Mouse (Mus musculus): ENCODE measurements around the gene Zmynd19. TPM values are rescaled to one million over a fixed set of nuclear protein-coding genes. Genes with fewer than 3 reads are reported as not detected.
A peak's percentile ranks its signal among the peaks of the same experiment; 100 is the strongest.

Zmynd19 gene
- 5.0 and 7.3 TPM in 2 replicates for polyA plus RNA-seq (2015; fragmentation: Nextera tagmentation; extraction: Ambion mirVana)

DNA sequence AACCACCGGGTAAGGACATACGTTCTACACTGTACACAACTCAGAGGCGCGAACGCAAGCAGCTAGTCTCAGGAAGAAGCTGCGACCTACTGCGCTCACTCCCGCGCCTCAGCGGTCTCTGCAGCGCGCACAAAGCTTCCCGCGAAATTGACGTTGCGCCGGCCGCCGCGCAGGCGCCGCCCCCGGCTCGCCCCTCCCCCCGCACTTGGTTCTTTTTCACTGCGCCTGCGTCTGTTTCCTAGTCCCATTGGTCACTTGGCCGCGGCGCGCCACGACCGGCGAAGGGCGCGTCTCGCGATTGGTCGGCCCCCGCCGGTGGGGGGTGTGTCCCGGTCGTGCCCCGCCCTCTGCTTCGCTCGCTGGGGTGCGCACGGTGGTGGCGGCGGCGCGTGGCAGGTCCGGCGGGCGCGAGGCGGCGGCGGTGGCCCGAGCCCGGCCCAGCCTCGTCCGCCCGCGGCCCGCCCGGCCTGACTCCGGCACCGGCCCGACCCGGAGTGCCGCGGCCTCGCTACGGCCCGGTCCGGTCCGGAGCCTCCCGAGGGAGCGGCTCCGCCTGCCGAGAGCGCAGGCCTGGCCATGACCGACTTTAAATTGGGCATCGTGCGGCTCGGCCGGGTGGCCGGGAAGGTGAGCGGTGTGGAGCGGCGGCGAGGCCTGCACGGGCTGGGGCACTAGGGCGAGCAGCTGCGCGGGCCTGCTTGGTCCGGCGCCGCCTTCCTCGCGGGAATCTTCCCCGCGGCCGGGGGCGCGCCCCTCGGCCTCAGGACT, at the start of gene Zmynd19:
Zmynd19 (plus strand) TSS at position 372 of the 768 bp plus-strand sequence.
- H3K4me2 ChIP-seq (replicated peaks; ENCODE audit: low read depth, low read length) = peak within 1 kb of the TSS; percentile 99
- H3K27ac ChIP-seq (ENCODE audit: low read length) = peak within 1 kb of the TSS; percentile 62
- H3K9me3 ChIP-seq (ENCODE audit: low read length) = no peaks in the 10 kb centered on the region
- WGBS = 1% methylated on average over 74 of the region's 108 CpGs
- DNase-seq (ENCODE audit: low spot score) = peak; percentile 98
- no peaks in the 10 kb centered on the region for H3K27me3 ChIP-seq (replicated peaks; ENCODE audit: insufficient read depth, low read length)
- H3K9ac ChIP-seq (replicated peaks; ENCODE audit: low read depth) = peak within 1 kb of the TSS; percentile 59
- H3K4me3 ChIP-seq (ENCODE audit: low read depth, low read length) = peak within 1 kb of the TSS; percentile 82
- TF ChIP-seq CTCF (IDR thresholded peaks at IDR 0.05) (no peak), EP300 (IDR thresholded peaks at IDR 0.05) (no peak)
- 0 out of 2 replicates have a peak, but pooled peaks cover 9% of the 10 kb centered on the region for H3K36me3 ChIP-seq (ENCODE audit: insufficient read depth, low read length)
- H3K4me1 ChIP-seq (ENCODE audit: insufficient read depth, low read depth, low read length) = peaks cover 4% of the 10 kb centered on the region
- peak; percentile 100 for ATAC-seq

- no peaks in the 10 kb centered on the region for H3K27me3 ChIP-seq (replicated peaks; ENCODE audit: insufficient read depth, low read length)
- no peak for DNase-seq (ENCODE audit: low spot score)
These were observed 48.5 kb upstream of the Zmynd19 start for GRCm38 (mm10) chr2:24901055-24901454.

DNA sequence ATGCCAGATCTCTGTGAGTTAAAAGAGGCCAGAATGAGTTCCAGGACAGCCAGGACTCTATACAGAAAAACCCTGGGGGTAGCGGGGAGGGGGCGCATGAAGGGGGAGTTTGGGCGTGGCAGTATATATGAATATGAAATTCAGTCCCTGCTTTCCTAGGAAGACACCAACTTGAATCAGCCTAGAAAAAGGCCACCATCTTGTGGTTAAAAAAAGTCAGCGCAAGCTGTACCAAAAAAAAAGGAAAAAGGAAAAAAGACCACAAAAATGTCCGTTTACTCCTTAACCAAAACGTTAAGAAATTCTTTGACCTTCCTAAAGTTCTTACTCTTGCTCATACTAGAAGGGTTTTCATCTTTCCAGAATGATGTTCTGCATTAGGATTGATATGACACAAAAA, 46.6 kb upstream of the Zmynd19 start:
- WGBS = 80% methylated on average over 6 of the region's 6 CpGs
- no peak for TF ChIP-seq EP300 (IDR thresholded peaks at IDR 0.05)
- no peak; the same call in 1 of the 2 replicates for TF ChIP-seq CTCF (IDR thresholded peaks at IDR 0.05)
- Histone ChIP-seq H3K4me3 (ENCODE audit: low read depth, low read length) (no peak overlapping the region), H3K4me2 (replicated peaks; ENCODE audit: low read depth, low read length) (no peak overlapping the region), H3K9me3 (ENCODE audit: low read length) (no peaks in the 10 kb centered on the region), H3K4me1 (ENCODE audit: insufficient read depth, low read depth, low read length) (no peaks in the 10 kb centered on the region; the same call in 1 of the 2 replicates), H3K9ac (replicated peaks; ENCODE audit: low read depth) (no peak overlapping the region), H3K36me3 (ENCODE audit: insufficient read depth, low read length) (peaks cover 3% of the 10 kb centered on the region; the same call in 1 of the 2 replicates), H3K27ac (ENCODE audit: low read length) (no peak overlapping the region), H3K27me3 (replicated peaks; ENCODE audit: insufficient read depth, low read length) (no peaks in the 10 kb centered on the region)
- ATAC-seq (no peak), DNase-seq (ENCODE audit: low spot score) (no peak)

More at GRCm38 (mm10) chr2:24901055-24901454, 48.5 kb upstream of the Zmynd19 start:
- no peak for ATAC-seq
- Histone ChIP-seq H3K9me3 (ENCODE audit: low read length) (no peaks in the 10 kb centered on the region), H3K4me1 (ENCODE audit: insufficient read depth, low read depth, low read length) (no peaks in the 10 kb centered on the region; the same call in 1 of the 2 replicates), H3K9ac (replicated peaks; ENCODE audit: low read depth) (no peak overlapping the region), H3K4me2 (replicated peaks; ENCODE audit: low read depth, low read length) (no peak overlapping the region), H3K4me3 (ENCODE audit: low read depth, low read length) (no peak overlapping the region), H3K36me3 (ENCODE audit: insufficient read depth, low read length) (peaks cover 3% of the 10 kb centered on the region; the same call in 1 of the 2 replicates), H3K27ac (ENCODE audit: low read length) (no peak overlapping the region)
- TF ChIP-seq EP300 (IDR thresholded peaks at IDR 0.05) (no peak), CTCF (IDR thresholded peaks at IDR 0.05) (no peak)
- WGBS = 44% methylated on average over 5 of the region's 5 CpGs

- ATAC-seq (no peak), DNase-seq (ENCODE audit: low spot score) (no peak)
- no peaks in the 10 kb centered on the region; the same call in 1 of the 2 replicates for H3K4me1 ChIP-seq (ENCODE audit: insufficient read depth, low read depth, low read length)
- TF ChIP-seq EP300 (IDR thresholded peaks at IDR 0.05) (no peak), CTCF (IDR thresholded peaks at IDR 0.05) (no peak)
- no peak overlapping the region for H3K9ac ChIP-seq (replicated peaks; ENCODE audit: low read depth)
- H3K9me3 ChIP-seq (ENCODE audit: low read length) = no peaks in the 10 kb centered on the region
- H3K4me3 ChIP-seq (ENCODE audit: low read depth, low read length) = no peak overlapping the region
- H3K27me3 ChIP-seq (replicated peaks; ENCODE audit: insufficient read depth, low read length) = no peaks in the 10 kb centered on the region
- WGBS = 74% methylated on average over 11 of the region's 11 CpGs
- H3K36me3 ChIP-seq (ENCODE audit: insufficient read depth, low read length) = no peaks in the 10 kb centered on the region
- no peak overlapping the region for H3K27ac ChIP-seq (ENCODE audit: low read length)
- no peak overlapping the region for H3K4me2 ChIP-seq (replicated peaks; ENCODE audit: low read depth, low read length)
These were observed 44.6 kb upstream of the Zmynd19 start for GRCm38 (mm10) chr2:24904823-24905652.

GRCm38 (mm10) chr2:24905653-24906155, 43.9 kb upstream of the Zmynd19 start:
- Histone ChIP-seq H3K27ac (ENCODE audit: low read length) (peak overlapping the region; percentile 14; the same call in 1 of the 2 replicates), H3K4me1 (ENCODE audit: insufficient read depth, low read depth, low read length) (no peaks in the 10 kb centered on the region; the same call in 1 of the 2 replicates), H3K4me3 (ENCODE audit: low read depth, low read length) (no peak overlapping the region), H3K9me3 (ENCODE audit: low read length) (no peaks in the 10 kb centered on the region), H3K27me3 (replicated peaks; ENCODE audit: insufficient read depth, low read length) (no peaks in the 10 kb centered on the region), H3K4me2 (replicated peaks; ENCODE audit: low read depth, low read length) (no peak overlapping the region), H3K9ac (replicated peaks; ENCODE audit: low read depth) (no peak overlapping the region), H3K36me3 (ENCODE audit: insufficient read depth, low read length) (no peaks in the 10 kb centered on the region)
- WGBS = 20% methylated on average over 2 of the region's 2 CpGs
- ATAC-seq = no peak
- TF ChIP-seq CTCF (IDR thresholded peaks at IDR 0.05) = no peak
- no peak for TF ChIP-seq EP300 (IDR thresholded peaks at IDR 0.05)
- no peak for DNase-seq (ENCODE audit: low spot score)

- H3K27me3 ChIP-seq (replicated peaks; ENCODE audit: insufficient read depth, low read length) = no peaks in the 10 kb centered on the region
- no peak overlapping the region for H3K27ac ChIP-seq (ENCODE audit: low read length)
- ATAC-seq (no peak), DNase-seq (ENCODE audit: low spot score) (no peak)
- H3K9ac ChIP-seq (replicated peaks; ENCODE audit: low read depth) = no peak overlapping the region
- TF ChIP-seq EP300 (IDR thresholded peaks at IDR 0.05) (no peak), CTCF (IDR thresholded peaks at IDR 0.05) (no peak)
- H3K36me3 ChIP-seq (ENCODE audit: insufficient read depth, low read length) = no peaks in the 10 kb centered on the region
- H3K9me3 ChIP-seq (ENCODE audit: low read length) = no peaks in the 10 kb centered on the region
- no peak overlapping the region for H3K4me2 ChIP-seq (replicated peaks; ENCODE audit: low read depth, low read length)
- no peaks in the 10 kb centered on the region for H3K4me1 ChIP-seq (ENCODE audit: insufficient read depth, low read depth, low read length)
- 85% methylated on average over 4 of the region's 4 CpGs for WGBS
- H3K4me3 ChIP-seq (ENCODE audit: low read depth, low read length) = no peak overlapping the region
These were observed 39.1 kb upstream of the Zmynd19 start for GRCm38 (mm10) chr2:24910481-24910880.

All from lung, postnatal 0 days (tissue).